Mouse (Mus musculus): Measurements from ENCODE around the gene Hexim2. TPM values are rescaled to one million over a fixed set of nuclear protein-coding genes. Genes with fewer than 3 reads are reported as not detected.

Gene Hexim2
- polyA plus RNA-seq, 1 experiment from 2014 or later, result 8.8 TPM

DNA sequence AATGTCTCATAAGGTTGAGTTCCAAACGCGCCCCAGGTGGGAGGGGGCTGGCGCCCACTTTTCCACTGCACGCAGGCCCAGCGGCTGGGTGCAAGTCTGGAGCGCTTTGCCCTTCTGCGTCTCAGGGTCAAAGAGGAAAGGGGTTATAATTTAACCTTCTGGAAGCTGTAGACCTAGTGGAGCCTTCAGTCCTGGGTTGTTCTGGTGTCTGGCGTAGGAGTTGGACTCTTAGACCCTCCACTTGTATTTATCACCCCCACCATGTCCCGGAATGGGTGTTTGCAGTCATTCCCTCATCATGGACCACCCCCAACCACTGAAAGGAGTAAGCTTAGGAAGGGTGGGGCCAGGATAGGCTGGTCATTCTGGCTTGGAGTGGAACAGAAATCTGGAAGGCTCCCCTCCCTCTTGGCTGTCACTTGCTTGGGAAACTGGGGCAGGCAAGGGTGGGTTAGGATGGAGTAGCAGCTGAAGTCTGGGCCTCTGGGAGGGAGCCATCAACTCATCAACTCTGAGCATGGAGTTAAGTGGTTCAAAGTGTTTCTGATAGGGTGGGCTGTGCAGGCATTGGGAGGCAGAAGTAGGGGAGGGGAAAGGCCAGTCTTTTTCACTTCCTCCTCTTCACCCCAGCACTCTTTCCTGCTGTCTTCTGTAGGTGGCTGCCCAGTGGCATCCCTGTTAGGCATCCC is 39.6 kb downstream of the Hexim2 start:
- no peak overlapping the region for H3K27ac ChIP-seq
- no peak overlapping the region for H3K9ac ChIP-seq
- ATAC-seq, result peak; percentile 29; the same call in 1 of the 2 replicates

DNA sequence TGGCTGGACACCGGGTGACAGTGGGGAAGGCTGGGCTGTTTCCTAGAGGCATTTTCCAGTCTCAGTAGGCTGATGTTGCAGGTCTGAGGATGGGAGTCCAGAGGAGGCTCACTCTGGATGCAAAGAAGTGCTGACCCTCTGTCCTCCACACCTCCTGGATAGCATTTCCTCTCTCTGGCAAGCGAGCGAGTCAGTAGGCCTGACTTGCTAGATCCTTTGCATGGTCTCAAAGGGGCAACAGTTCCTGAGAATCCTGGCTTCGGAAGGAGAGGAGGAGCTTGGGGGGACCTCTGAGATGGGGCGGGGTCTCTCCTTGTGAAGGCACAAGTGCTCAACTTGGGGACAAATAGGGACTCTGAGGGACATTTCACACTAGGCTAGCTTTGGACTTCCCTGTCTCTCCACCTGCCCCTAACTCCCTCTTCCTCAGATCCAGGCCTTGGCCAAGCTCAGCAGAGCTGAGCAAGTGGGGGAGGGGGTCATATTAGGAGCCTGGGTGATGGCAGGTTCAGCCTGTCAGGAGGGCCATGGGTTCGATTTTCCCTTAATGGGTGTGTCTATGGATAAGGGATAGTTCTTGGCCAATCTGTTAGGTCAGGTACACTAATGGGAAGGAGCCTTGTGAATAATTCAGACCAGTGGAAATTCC is 40.3 kb downstream of the Hexim2 start:
- no peak for ATAC-seq
- H3K27ac ChIP-seq, result no peak overlapping the region
- H3K4me1 ChIP-seq (replicated peaks), result peaks cover 9% of the 10 kb centered on the region
- H3K4me2 ChIP-seq (replicated peaks), result 0 out of 2 replicates have a peak overlapping the region, but pooled peaks have one; percentile 97
- H3K4me3 ChIP-seq (replicated peaks), result no peak overlapping the region
- H3K36me3 ChIP-seq, result no peaks in the 10 kb centered on the region
- no peaks in the 10 kb centered on the region for H3K9me3 ChIP-seq
- no peak overlapping the region for H3K9ac ChIP-seq
- H3K27me3 ChIP-seq (replicated peaks), result peaks cover 34% of the 10 kb centered on the region
- 81% methylated on average over 6 of the region's 6 CpGs for WGBS

More for the DNA sequence above, 39.6 kb downstream of the Hexim2 start:
- no peaks in the 10 kb centered on the region for H3K36me3 ChIP-seq
- H3K4me1 ChIP-seq (replicated peaks), result peaks cover 9% of the 10 kb centered on the region
- WGBS, result 41% methylated on average over 9 of the region's 9 CpGs
- H3K9me3 ChIP-seq, result no peaks in the 10 kb centered on the region
- peaks cover 34% of the 10 kb centered on the region for H3K27me3 ChIP-seq (replicated peaks)
- peak overlapping the region; percentile 97 for H3K4me2 ChIP-seq (replicated peaks)
- peak overlapping the region; percentile 55; the same call in 1 of the 2 replicates for H3K4me3 ChIP-seq (replicated peaks)

DNA sequence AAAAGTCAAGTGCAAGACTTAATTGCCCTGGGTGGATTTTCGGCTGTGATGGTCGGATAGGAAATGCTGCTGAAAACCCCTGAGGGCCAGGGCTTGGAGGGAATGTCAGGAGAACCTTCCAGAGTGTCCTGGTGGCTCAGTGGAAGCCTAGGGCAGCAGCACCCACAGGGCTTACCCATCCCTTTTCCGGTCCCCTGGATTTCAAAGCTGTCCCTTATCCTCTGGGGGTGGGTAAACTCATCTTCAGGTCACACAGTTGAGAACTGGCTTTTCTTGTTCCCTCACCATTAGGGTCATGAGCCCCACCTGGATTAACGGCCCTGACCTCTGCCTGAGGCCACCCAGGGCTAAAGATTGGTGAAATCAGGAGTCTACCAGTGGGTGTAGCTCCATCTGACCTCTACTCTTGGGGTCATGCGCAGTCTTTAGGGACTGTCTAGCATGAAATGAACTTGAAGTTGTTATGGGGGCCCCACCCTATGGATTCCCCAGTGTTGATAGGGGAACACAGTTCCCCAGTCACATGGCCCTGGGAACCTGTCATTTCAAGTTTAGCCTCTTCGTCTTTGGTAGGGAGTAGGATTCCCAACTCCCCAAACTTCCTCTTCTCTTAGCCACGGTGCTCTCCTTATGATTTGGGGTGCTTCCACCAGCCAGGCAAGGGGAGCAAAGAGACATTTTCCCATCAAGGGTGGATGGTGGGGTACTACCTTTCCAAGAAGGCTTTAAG is 41.0 kb downstream of the Hexim2 start:
- no peak for ATAC-seq
- no peak overlapping the region for H3K9ac ChIP-seq
- H3K4me3 ChIP-seq (replicated peaks), result no peak overlapping the region
- H3K36me3 ChIP-seq, result no peaks in the 10 kb centered on the region
- WGBS, result 78% methylated on average over 7 of the region's 7 CpGs
- H3K9me3 ChIP-seq, result no peaks in the 10 kb centered on the region
- no peak overlapping the region for H3K4me2 ChIP-seq (replicated peaks)
- H3K27me3 ChIP-seq (replicated peaks), result peaks cover 34% of the 10 kb centered on the region
- H3K4me1 ChIP-seq (replicated peaks), result peaks cover 9% of the 10 kb centered on the region
- H3K27ac ChIP-seq, result no peak overlapping the region

DNA sequence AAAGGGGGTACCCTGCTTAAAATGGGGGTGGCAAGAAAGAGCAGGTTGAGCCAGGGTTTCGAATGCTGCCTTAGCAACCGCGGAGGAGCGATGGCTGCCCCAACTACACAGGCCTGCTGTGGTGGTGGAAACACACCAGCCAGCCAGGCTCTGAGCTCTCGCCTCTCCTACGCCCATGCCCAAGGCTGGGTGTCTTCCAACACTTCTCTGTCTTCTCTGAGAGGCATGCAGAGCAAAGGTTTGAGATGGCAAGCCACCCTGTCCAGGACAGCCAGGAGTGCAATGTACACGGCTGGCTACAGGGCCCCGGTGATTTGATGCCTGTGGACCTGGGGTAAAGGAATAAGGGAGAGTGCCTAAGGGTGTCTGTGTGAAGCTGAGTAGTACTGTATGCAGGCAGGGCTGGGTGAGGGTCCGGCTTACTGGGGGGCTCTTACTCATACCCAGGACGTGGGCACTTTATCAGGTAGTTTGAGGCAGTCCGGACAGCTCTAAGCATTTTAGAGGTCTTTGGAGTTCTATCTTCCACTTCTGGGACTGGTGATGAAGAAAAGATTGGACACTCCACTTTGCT is 41.6 kb downstream of the Hexim2 start:
- H3K4me1 ChIP-seq (replicated peaks), result peaks cover 9% of the 10 kb centered on the region
- no peak for ATAC-seq
- peaks cover 34% of the 10 kb centered on the region for H3K27me3 ChIP-seq (replicated peaks)
- no peak overlapping the region for H3K4me3 ChIP-seq (replicated peaks)
- H3K9me3 ChIP-seq, result no peaks in the 10 kb centered on the region
- no peaks in the 10 kb centered on the region for H3K36me3 ChIP-seq
- no peak overlapping the region for H3K27ac ChIP-seq
- H3K4me2 ChIP-seq (replicated peaks), result no peak overlapping the region
- H3K9ac ChIP-seq, result no peak overlapping the region
- 93% methylated on average over 11 of the region's 11 CpGs for WGBS

GRCm38 (mm10) chr11:103174411-103174832 is 42.2 kb downstream of the Hexim2 start:
- peaks cover 32% of the 10 kb centered on the region for H3K27me3 ChIP-seq (replicated peaks)
- H3K4me1 ChIP-seq (replicated peaks), result peaks cover 9% of the 10 kb centered on the region
- H3K27ac ChIP-seq, result no peak overlapping the region
- ATAC-seq, result no peak
- H3K9ac ChIP-seq, result no peak overlapping the region
- no peaks in the 10 kb centered on the region for H3K36me3 ChIP-seq
- no peak overlapping the region; the same call in 1 of the 2 replicates for H3K4me2 ChIP-seq (replicated peaks)
- no peak overlapping the region for H3K4me3 ChIP-seq (replicated peaks)
- H3K9me3 ChIP-seq, result no peaks in the 10 kb centered on the region
- WGBS, result 76% methylated on average over 5 of the region's 5 CpGs

DNA sequence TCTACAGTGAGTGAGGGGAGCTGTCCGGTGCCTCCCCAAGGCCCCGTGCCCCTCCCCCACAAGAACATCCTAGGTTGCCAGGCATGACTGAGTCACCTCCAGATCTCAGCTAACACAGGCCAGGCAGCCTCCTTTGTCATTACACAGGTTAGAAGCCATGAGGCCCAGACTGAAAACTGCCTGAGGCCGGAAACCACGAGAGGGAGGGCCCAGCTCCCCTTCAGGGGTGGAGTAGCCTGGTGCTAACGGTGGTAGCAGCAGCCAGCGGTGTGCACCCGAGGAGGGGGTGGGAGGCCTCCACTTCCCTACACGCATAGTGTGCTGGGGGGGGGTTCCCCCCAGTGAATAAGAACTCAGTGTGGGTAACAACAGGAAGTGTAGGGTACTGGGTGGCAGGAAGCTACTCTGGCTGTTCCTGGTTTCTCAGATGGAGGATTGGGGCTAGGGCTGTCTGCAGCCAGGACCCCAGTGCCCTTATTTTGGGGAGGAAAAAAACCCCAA is 42.7 kb downstream of the Hexim2 start:
- Histone ChIP-seq H3K36me3 (no peaks in the 10 kb centered on the region), H3K4me2 (replicated peaks) (no peak overlapping the region; the same call in 1 of the 2 replicates), H3K4me1 (replicated peaks) (peaks cover 9% of the 10 kb centered on the region), H3K9me3 (no peaks in the 10 kb centered on the region), H3K9ac (no peak overlapping the region), H3K4me3 (replicated peaks) (no peak overlapping the region), H3K27me3 (replicated peaks) (peaks cover 27% of the 10 kb centered on the region), H3K27ac (no peak overlapping the region)
- WGBS, result 42% methylated on average over 8 of the region's 8 CpGs
- ATAC-seq, result no peak

GRCm38 (mm10) chr11:103175688-103176442 is 43.6 kb downstream of the Hexim2 start:
- no peak overlapping the region for H3K27ac ChIP-seq
- no peak for ATAC-seq
- H3K4me3 ChIP-seq (replicated peaks), result no peak overlapping the region
- peaks cover 17% of the 10 kb centered on the region for H3K27me3 ChIP-seq (replicated peaks)
- WGBS, result 71% methylated on average over 14 of the region's 14 CpGs
- no peak overlapping the region for H3K4me2 ChIP-seq (replicated peaks)
- peaks cover 9% of the 10 kb centered on the region for H3K4me1 ChIP-seq (replicated peaks)
- H3K9me3 ChIP-seq, result no peaks in the 10 kb centered on the region
- H3K36me3 ChIP-seq, result no peaks in the 10 kb centered on the region
- no peak overlapping the region for H3K9ac ChIP-seq

- Histone ChIP-seq H3K4me2 (replicated peaks) (no peak overlapping the region), H3K27me3 (replicated peaks) (peaks cover 11% of the 10 kb centered on the region), H3K9me3 (no peaks in the 10 kb centered on the region), H3K4me1 (replicated peaks) (0 out of 2 replicates have a peak, but pooled peaks cover 4% of the 10 kb centered on the region), H3K9ac (no peak overlapping the region), H3K4me3 (replicated peaks) (no peak overlapping the region), H3K27ac (no peak overlapping the region), H3K36me3 (no peaks in the 10 kb centered on the region)
- WGBS, result 96% methylated on average over 1 of the region's 1 CpGs
- ATAC-seq, result no peak
Measured at GRCm38 (mm10) chr11:103176510-103176909, 44.3 kb downstream of the Hexim2 start.

- H3K4me3 ChIP-seq (replicated peaks), result no peak overlapping the region
- H3K27me3 ChIP-seq (replicated peaks), result peaks cover 9% of the 10 kb centered on the region
- no peaks in the 10 kb centered on the region for H3K9me3 ChIP-seq
- 84% methylated on average over 5 of the region's 5 CpGs for WGBS
- ATAC-seq, result no peak
- peaks cover 7% of the 10 kb centered on the region; the same call in 1 of the 2 replicates for H3K4me1 ChIP-seq (replicated peaks)
- no peak overlapping the region for H3K27ac ChIP-seq
- no peak overlapping the region for H3K9ac ChIP-seq
- no peak overlapping the region for H3K4me2 ChIP-seq (replicated peaks)
- no peaks in the 10 kb centered on the region for H3K36me3 ChIP-seq
Measured at GRCm38 (mm10) chr11:103177216-103177615, 45.0 kb downstream of the Hexim2 start.

DNA sequence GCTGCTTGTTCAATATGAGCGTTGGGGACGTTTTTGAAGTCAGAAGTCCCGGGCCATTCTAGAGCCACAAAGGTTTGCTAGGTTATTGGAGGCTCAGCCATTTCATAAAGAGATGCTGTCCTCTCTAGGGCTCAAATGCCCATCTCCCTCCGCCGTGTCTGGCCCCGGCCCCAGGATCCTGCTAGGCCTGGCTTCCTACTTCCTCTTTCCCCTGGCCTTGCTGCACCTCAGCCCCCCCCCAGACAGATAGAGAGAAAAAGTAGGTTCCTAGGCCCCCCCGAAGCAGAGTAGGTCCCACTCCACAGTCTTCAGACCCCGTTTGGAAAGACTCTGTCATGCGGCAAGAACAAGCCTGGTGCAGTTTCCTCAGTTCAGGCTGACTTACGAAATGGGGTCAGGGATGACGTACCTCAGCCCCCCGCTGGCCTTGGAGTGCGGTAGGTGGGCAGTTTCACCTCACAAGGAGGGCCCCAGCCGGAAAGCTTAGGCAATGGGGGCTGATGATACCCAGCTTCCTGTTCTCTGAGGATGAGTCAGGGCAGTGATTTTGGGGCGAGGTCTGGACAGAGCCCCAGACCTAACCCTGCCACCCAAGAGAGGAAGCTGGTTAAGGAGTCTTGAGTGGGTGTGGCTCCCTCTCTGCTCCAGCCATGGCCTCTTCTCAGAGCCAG is 45.7 kb downstream of the Hexim2 start:
- WGBS, result 76% methylated on average over 15 of the region's 15 CpGs

GRCm38 (mm10) chr11:103178748-103179147 is 46.5 kb downstream of the Hexim2 start:
- Histone ChIP-seq H3K4me2 (replicated peaks) (no peak overlapping the region), H3K36me3 (no peaks in the 10 kb centered on the region), H3K4me3 (replicated peaks) (no peak overlapping the region), H3K9ac (no peak overlapping the region), H3K9me3 (no peaks in the 10 kb centered on the region), H3K4me1 (replicated peaks) (peaks cover 7% of the 10 kb centered on the region; the same call in 1 of the 2 replicates), H3K27ac (no peak overlapping the region), H3K27me3 (replicated peaks) (no peaks in the 10 kb centered on the region; the same call in 1 of the 2 replicates)
- WGBS, result 89% methylated on average over 8 of the region's 8 CpGs
- ATAC-seq, result no peak

More for the DNA sequence above, 45.7 kb downstream of the Hexim2 start:
- Histone ChIP-seq H3K9me3 (no peaks in the 10 kb centered on the region), H3K27me3 (replicated peaks) (peaks cover 2% of the 10 kb centered on the region; the same call in 1 of the 2 replicates), H3K27ac (no peak overlapping the region), H3K4me1 (replicated peaks) (peaks cover 7% of the 10 kb centered on the region; the same call in 1 of the 2 replicates), H3K36me3 (no peaks in the 10 kb centered on the region), H3K4me2 (replicated peaks) (no peak overlapping the region), H3K9ac (no peak overlapping the region), H3K4me3 (replicated peaks) (no peak overlapping the region)
- no peak for ATAC-seq
